Mouse (Mus musculus) bone marrow macrophage, adult 2 months (primary cell): ENCODE results near the gene Pkn3.

Source experiments
- CTCF ChIP-seq: IDR thresholded peaks from 2 replicates; pipeline ENCODE4 v1.5.1; 2012; ENCODE audit warnings: low read depth, mild to moderate bottlenecking, low read length, moderate library complexity
- POLR2A ChIP-seq: IDR thresholded peaks from 2 replicates; pipeline ENCODE4 v1.6.1; 2012; ENCODE audit warnings: mild to moderate bottlenecking, low read depth, low read length, borderline replicate concordance

GRCm38 (mm10) chr2:30044550-30044949 is 32.9 kb upstream of the Pkn3 start:
- no peak for TF ChIP-seq CTCF
- TF ChIP-seq POLR2A = no peak
